Mouse (Mus musculus): ENCODE results near the gene Olfr448.

GRCm38 (mm10) chr6:42869695-42870094 is 20.5 kb upstream of the Olfr448 start:
- TF ChIP-seq CTCF (IDR thresholded peaks at IDR 0.05; ENCODE audit: extremely low read depth, insufficient read depth, insufficient read length, insufficient replicate concordance) (no peak), POLR2A (IDR thresholded peaks at IDR 0.05; ENCODE audit: low read depth, low read length) (no peak)

Data from spleen, adult 2 months (tissue).